Mouse (Mus musculus) neutrophil, adult 65 days (primary cell): ENCODE results near the gene Siglecf. TPM values are rescaled to one million over a fixed set of nuclear protein-coding genes. Genes with fewer than 3 reads are reported as not detected.

Source experiments
- total RNA-seq: library from RNA; stranded (reverse); gene quantifications from 2 replicates; pipeline ENCODE4 v1.2.4, GENCODE M21; 2023

The Siglecf gene
- total RNA-seq = 9.6 and 11.8 TPM in 2 replicates

DNA sequence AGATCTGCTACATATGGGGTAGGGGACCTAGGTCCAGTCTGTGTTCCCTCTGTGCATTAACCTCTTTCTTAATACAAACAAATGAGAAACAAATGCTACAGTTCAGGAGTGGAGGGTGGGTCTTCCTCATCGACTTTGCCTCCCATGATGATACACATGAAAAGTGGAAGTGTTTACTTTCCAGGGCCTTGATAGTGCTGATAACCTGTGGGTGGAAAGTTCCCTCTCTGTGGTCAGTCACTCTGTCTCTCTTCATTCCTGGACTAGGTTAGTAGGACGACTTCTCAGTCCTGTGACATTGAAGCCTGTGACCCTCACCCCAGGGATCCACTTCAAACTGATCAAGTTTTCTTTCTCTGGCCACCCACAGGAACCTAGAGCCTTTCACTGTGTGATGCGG lies at the start of gene Siglecf:
Gene Siglecf, plus strand, starts transcription at position 188 of the 400 bp plus-strand sequence.

DNA sequence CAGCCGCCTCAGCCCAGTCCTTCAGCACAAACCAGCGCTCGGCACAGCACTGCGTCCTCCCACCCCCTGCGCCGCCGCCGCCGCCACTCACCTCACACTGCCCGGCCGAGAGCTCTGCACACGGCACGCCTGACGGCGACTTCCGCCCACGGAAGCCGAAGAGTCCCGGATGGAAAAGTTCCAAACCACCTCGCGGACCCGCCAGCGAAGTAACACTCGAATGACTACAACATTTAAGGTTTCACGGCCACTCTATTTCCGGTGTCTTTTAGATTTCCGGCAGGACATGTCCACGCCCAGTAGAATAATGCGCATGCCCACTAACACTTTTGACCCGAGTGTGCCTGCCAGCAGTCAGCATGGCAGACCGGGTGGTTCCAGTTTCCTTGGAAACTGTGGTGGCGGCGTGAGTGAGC lies 38.1 kb upstream of the Siglecf start, which contains the start of gene Zfp715:
Gene Zfp715, minus strand, starts transcription at position 282 of the 416 bp plus-strand sequence.

DNA sequence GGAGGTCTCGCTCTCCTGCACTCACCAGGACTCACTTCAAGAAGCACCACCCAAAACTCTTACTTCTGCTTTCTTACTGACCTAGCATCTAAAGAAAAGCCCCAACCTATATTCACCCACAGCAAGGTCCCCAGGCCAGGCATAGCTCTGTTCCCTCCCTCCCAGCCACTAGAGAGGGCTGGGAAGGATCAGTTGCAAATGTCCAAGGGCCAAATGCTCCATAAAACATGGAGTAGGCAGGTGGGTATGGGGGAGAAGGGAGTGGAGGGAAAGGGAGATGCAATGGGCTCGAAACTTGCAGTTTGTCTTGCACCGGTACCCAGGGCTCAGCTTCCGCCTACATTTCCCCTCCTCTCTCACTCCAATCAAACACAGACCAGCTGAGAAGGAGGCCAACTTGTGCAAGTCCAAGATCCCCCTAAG lies 57.0 kb downstream of the Siglecf start, which contains the start of gene Siglecg:
Gene Siglecg, plus strand, starts transcription at position 74 of the 423 bp plus-strand sequence.

Other genes starting within 250 kb of the Siglecf start
- gene Zfp936, start 237.1 kb upstream of the Siglecf start, total RNA-seq = 0.95 TPM in 1 of 2 replicates, not detected in the other
- 18.1 and 26.7 TPM in 2 replicates for gene Zfp715, start 38.0 kb upstream of the Siglecf start, total RNA-seq
- 61.1 and 72.3 TPM in 2 replicates for gene Siglecg, start 56.9 kb downstream of the Siglecf start, total RNA-seq
- gene Lim2, start 76.3 kb downstream of the Siglecf start, total RNA-seq = not detected in 2 replicates
- gene Nkg7, start 85.7 kb downstream of the Siglecf start, total RNA-seq = 18.8 and 33.1 TPM in 2 replicates
- gene Cldnd2, start 89.4 kb downstream of the Siglecf start, total RNA-seq = not detected in 2 replicates
- gene Etfb, start 92.7 kb downstream of the Siglecf start, total RNA-seq = 51.2 and 76.8 TPM in 2 replicates
- not detected in 2 replicates for gene Gm45233, start 92.8 kb downstream of the Siglecf start, total RNA-seq
- gene Vsig10l, start 111.8 kb downstream of the Siglecf start, total RNA-seq = 9.9 and 11.4 TPM in 2 replicates
- not detected in 2 replicates for gene Iglon5, start 138.7 kb downstream of the Siglecf start, total RNA-seq
- gene 4931406B18Rik, start 154.6 kb downstream of the Siglecf start, total RNA-seq = 0.98 TPM in 1 of 2 replicates, not detected in the other
- 529 and 701 TPM in 2 replicates for gene Cd33, start 193.1 kb downstream of the Siglecf start, total RNA-seq
- 3.1 and 3.6 TPM in 2 replicates for gene Zfp658, start 210.9 kb downstream of the Siglecf start, total RNA-seq
- 11.0 and 12.6 TPM in 2 replicates for gene Zfp719, start 228.3 kb downstream of the Siglecf start, total RNA-seq